Mouse (Mus musculus): Measurements from ENCODE around the gene Gmppa.
A peak's percentile ranks its signal among the peaks of the same experiment; 100 is the strongest.

Gmppa gene

GRCm38 (mm10) chr1:75423780-75424390 lies 11.8 kb upstream of the Gmppa start:
- DNase-seq = no peak

- peak; percentile 26 for DNase-seq
Measured at GRCm38 (mm10) chr1:75425796-75426471, 9.8 kb upstream of the Gmppa start.

GRCm38 (mm10) chr1:75438782-75439181 lies 3.1 kb downstream of the Gmppa start:
- no peak for DNase-seq

- DNase-seq = no peak
Measured at GRCm38 (mm10) chr1:75440661-75441060, 4.9 kb downstream of the Gmppa start.

- no peak for DNase-seq
Measured at GRCm38 (mm10) chr1:75441471-75441996, 5.8 kb downstream of the Gmppa start.

- no peak for DNase-seq
Measured at GRCm38 (mm10) chr1:75442171-75442570, 6.4 kb downstream of the Gmppa start.

- DNase-seq = no peak
Measured at GRCm38 (mm10) chr1:75442811-75443210, 7.1 kb downstream of the Gmppa start.

- DNase-seq = no peak
Measured at GRCm38 (mm10) chr1:75443247-75444024, 7.7 kb downstream of the Gmppa start.

- no peak for DNase-seq
Measured at GRCm38 (mm10) chr1:75444208-75444607, 8.5 kb downstream of the Gmppa start.

- DNase-seq = no peak
Measured at GRCm38 (mm10) chr1:75445141-75445701, 9.5 kb downstream of the Gmppa start.

- peak; percentile 65 for DNase-seq
Measured at GRCm38 (mm10) chr1:75445751-75446611, 10.3 kb downstream of the Gmppa start.

GRCm38 (mm10) chr1:75446656-75447055 lies 10.9 kb downstream of the Gmppa start:
- DNase-seq = no peak

GRCm38 (mm10) chr1:75447265-75448051 lies 11.7 kb downstream of the Gmppa start:
- no peak for DNase-seq

- no peak for DNase-seq
Measured at GRCm38 (mm10) chr1:75448052-75448431, 12.3 kb downstream of the Gmppa start.

- no peak for DNase-seq
Measured at GRCm38 (mm10) chr1:75448937-75449336, 13.2 kb downstream of the Gmppa start.

- DNase-seq = no peak
Measured at GRCm38 (mm10) chr1:75449377-75450135, 13.8 kb downstream of the Gmppa start.

- DNase-seq = no peak
Measured at GRCm38 (mm10) chr1:75450314-75451005, 14.7 kb downstream of the Gmppa start, which contains the start of gene Asic4. Gene Asic4 (plus strand): TSS chr1:75450436.

GRCm38 (mm10) chr1:75451900-75452299 lies 16.2 kb downstream of the Gmppa start:
- DNase-seq = no peak

- no peak for DNase-seq
Measured at GRCm38 (mm10) chr1:75455433-75455832, 19.7 kb downstream of the Gmppa start.

GRCm38 (mm10) chr1:75455948-75456347 lies 20.2 kb downstream of the Gmppa start:
- no peak for DNase-seq

Measured in thymus, postnatal 14 days (tissue).